Mouse (Mus musculus) gastrocnemius, adult 18-20 months (tissue): Measurements from ENCODE around the gene Calml3. TPM values are rescaled to one million over a fixed set of nuclear protein-coding genes. Genes with fewer than 3 reads are reported as not detected.

Source experiments
- total RNA-seq, 2 experiments: library from RNA; stranded (reverse); gene quantifications; 2 replicates each; pipeline ENCODE4 v1.2.3; 2021

The Calml3 gene
- total RNA-seq, 2 experiments from 2014 or later: not detected

Other genes with a start within 250 kb of the Calml3 start
- 1 to 10 TPM; 8.4 to 8.6 TPM for gene Fam208b, start 193.2 kb downstream of the Calml3 start, total RNA-seq
- gene Asb13, start 170.3 kb downstream of the Calml3 start, total RNA-seq: 10 to 100 TPM; 13.5 to 13.6 TPM
- gene Calm4, start 33.4 kb upstream of the Calml3 start, total RNA-seq: 1 to 10 TPM in 1 of 2 experiments, not detected in 1; 1.9 TPM
- under 1 TPM in 1 of 2 experiments, not detected in 1; 0.43 TPM for gene Calm5, start 49.9 kb upstream of the Calml3 start, total RNA-seq
- gene Net1, start 113.9 kb upstream of the Calml3 start, total RNA-seq: 10 to 100 TPM; 38.1 to 49.1 TPM
- not detected for gene Tubal3, start 114.0 kb upstream of the Calml3 start, total RNA-seq
- not detected for gene Ucn3, start 141.0 kb upstream of the Calml3 start, total RNA-seq
- 1 to 10 TPM; 2.3 to 2.6 TPM for gene Akr1c14, start 244.7 kb upstream of the Calml3 start, total RNA-seq